Mouse (Mus musculus): ENCODE measurements around the gene Tmem44. TPM values are rescaled to one million over a fixed set of nuclear protein-coding genes. Genes with fewer than 3 reads are reported as not detected.

Tmem44 gene
- polyA plus RNA-seq, 1 experiment from 2014 or later = 23.5 TPM

GRCm38 (mm10) chr16:30527889-30528288 lies 22.8 kb downstream of the Tmem44 start:
- H3K4me3 ChIP-seq (ENCODE audit: low read length) = no peak overlapping the region
- no peak for ATAC-seq (ENCODE audit: low read depth)
- H3K36me3 ChIP-seq (ENCODE audit: control insufficient read depth, insufficient read depth, low read length) = no peaks in the 10 kb centered on the region; the same call in 1 of the 2 replicates
- 75% methylated on average over 2 of the region's 2 CpGs for WGBS
- no peak overlapping the region for H3K9ac ChIP-seq (ENCODE audit: low read length)
- no peak overlapping the region for H3K4me2 ChIP-seq (ENCODE audit: low read depth, low read length)
- no peaks in the 10 kb centered on the region for H3K27me3 ChIP-seq (ENCODE audit: control insufficient read depth, insufficient read depth, low read depth, low read length)
- H3K4me1 ChIP-seq (replicated peaks; ENCODE audit: control insufficient read depth, insufficient read depth, low read length) = no peaks in the 10 kb centered on the region
- H3K27ac ChIP-seq (ENCODE audit: low read length) = no peak overlapping the region
- no peaks in the 10 kb centered on the region for H3K9me3 ChIP-seq (ENCODE audit: control insufficient read depth, low read length)

GRCm38 (mm10) chr16:30525756-30526155 lies 24.9 kb downstream of the Tmem44 start:
- no peak for ATAC-seq (ENCODE audit: low read depth)
- Histone ChIP-seq H3K27me3 (ENCODE audit: control insufficient read depth, insufficient read depth, low read depth, low read length) (no peaks in the 10 kb centered on the region), H3K4me3 (ENCODE audit: low read length) (no peak overlapping the region), H3K4me1 (replicated peaks; ENCODE audit: control insufficient read depth, insufficient read depth, low read length) (no peaks in the 10 kb centered on the region), H3K9ac (ENCODE audit: low read length) (no peak overlapping the region), H3K9me3 (ENCODE audit: control insufficient read depth, low read length) (no peaks in the 10 kb centered on the region), H3K36me3 (ENCODE audit: control insufficient read depth, insufficient read depth, low read length) (no peaks in the 10 kb centered on the region; the same call in 1 of the 2 replicates), H3K4me2 (ENCODE audit: low read depth, low read length) (no peak overlapping the region), H3K27ac (ENCODE audit: low read length) (no peak overlapping the region)
- WGBS = 71% methylated on average over 14 of the region's 14 CpGs

DNA sequence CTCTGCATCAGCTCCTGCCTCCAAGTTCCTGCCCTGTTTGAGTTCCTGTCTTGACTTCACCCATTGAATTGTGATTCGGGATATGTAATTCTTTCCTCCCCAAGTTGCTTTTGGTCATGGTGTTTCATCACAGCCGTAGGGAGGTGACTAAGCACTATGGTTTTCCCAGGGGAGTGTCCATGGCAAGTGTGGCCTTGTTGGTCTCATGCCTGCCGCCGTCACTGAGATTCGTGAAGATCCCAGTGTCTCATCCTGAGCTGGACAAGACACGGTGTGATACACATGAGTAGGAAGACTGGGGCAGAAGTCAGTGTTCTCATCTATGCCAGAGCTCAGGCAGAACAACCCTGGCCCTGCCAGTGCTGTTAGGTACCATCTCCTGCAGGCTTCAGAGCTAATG lies 26.2 kb downstream of the Tmem44 start:
- Histone ChIP-seq H3K9me3 (ENCODE audit: control insufficient read depth, low read length) (no peaks in the 10 kb centered on the region), H3K4me2 (ENCODE audit: low read depth, low read length) (no peak overlapping the region), H3K4me3 (ENCODE audit: low read length) (no peak overlapping the region), H3K4me1 (replicated peaks; ENCODE audit: control insufficient read depth, insufficient read depth, low read length) (no peaks in the 10 kb centered on the region), H3K9ac (ENCODE audit: low read length) (no peak overlapping the region), H3K27me3 (ENCODE audit: control insufficient read depth, insufficient read depth, low read depth, low read length) (no peaks in the 10 kb centered on the region), H3K27ac (ENCODE audit: low read length) (no peak overlapping the region), H3K36me3 (ENCODE audit: control insufficient read depth, insufficient read depth, low read length) (no peaks in the 10 kb centered on the region; the same call in 1 of the 2 replicates)
- WGBS = 91% methylated on average over 6 of the region's 6 CpGs
- no peak for ATAC-seq (ENCODE audit: low read depth)

DNA sequence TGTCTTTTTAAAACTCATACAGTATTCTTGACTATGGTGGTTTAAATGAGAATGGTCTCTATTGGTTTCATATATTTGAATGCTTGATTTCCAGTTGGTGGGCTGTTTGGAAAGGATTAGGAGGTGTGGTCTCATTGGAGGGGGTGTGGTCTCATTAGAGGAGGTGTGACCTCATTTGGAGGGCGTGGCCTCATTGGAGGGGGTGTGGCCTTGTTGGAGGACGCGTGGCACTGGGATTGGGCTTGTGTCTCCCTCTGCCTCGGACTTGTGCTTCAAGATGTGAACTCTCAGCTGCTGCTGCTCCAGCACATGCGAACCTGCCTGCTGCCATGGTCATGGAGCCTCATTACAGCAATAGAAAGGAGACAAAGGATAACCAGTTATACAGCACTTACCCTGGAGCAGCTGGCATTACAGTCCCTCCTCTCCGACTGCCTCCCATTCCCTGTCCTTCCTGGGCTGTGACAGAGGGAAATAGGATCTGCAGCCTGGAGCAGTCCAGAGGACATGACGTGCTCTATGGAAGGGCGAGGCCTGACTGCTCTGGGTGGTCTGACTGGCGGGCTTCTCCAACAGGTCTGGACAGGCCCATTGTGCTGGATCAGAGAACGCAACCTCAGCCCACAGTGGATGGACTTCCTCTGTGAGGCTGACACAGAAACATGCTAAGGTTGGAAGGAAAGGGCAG lies 28.2 kb downstream of the Tmem44 start:
- H3K9me3 ChIP-seq (ENCODE audit: control insufficient read depth, low read length) = no peaks in the 10 kb centered on the region
- no peak for ATAC-seq (ENCODE audit: low read depth)
- no peak overlapping the region for H3K4me3 ChIP-seq (ENCODE audit: low read length)
- no peaks in the 10 kb centered on the region for H3K36me3 ChIP-seq (ENCODE audit: control insufficient read depth, insufficient read depth, low read length)
- H3K9ac ChIP-seq (ENCODE audit: low read length) = no peak overlapping the region
- H3K27me3 ChIP-seq (ENCODE audit: control insufficient read depth, insufficient read depth, low read depth, low read length) = no peaks in the 10 kb centered on the region
- 76% methylated on average over 10 of the region's 10 CpGs for WGBS
- H3K4me1 ChIP-seq (replicated peaks; ENCODE audit: control insufficient read depth, insufficient read depth, low read length) = peaks cover 9% of the 10 kb centered on the region; the same call in 1 of the 2 replicates
- no peak overlapping the region for H3K27ac ChIP-seq (ENCODE audit: low read length)
- no peak overlapping the region for H3K4me2 ChIP-seq (ENCODE audit: low read depth, low read length)

- Histone ChIP-seq H3K4me2 (ENCODE audit: low read depth, low read length) (no peak overlapping the region), H3K27ac (ENCODE audit: low read length) (no peak overlapping the region), H3K9me3 (ENCODE audit: control insufficient read depth, low read length) (no peaks in the 10 kb centered on the region), H3K9ac (ENCODE audit: low read length) (no peak overlapping the region), H3K4me1 (replicated peaks; ENCODE audit: control insufficient read depth, insufficient read depth, low read length) (peaks cover 9% of the 10 kb centered on the region; the same call in 1 of the 2 replicates), H3K4me3 (ENCODE audit: low read length) (no peak overlapping the region), H3K36me3 (ENCODE audit: control insufficient read depth, insufficient read depth, low read length) (no peaks in the 10 kb centered on the region), H3K27me3 (ENCODE audit: control insufficient read depth, insufficient read depth, low read depth, low read length) (no peaks in the 10 kb centered on the region)
- no peak for ATAC-seq (ENCODE audit: low read depth)
- WGBS = 57% methylated on average over 3 of the region's 3 CpGs
Observed at GRCm38 (mm10) chr16:30521147-30521546, 29.5 kb downstream of the Tmem44 start.

GRCm38 (mm10) chr16:30520361-30520823 lies 30.2 kb downstream of the Tmem44 start:
- peak; percentile 58; the same call in 1 of the 2 replicates for ATAC-seq (ENCODE audit: low read depth)
- no peaks in the 10 kb centered on the region; the same call in 1 of the 2 replicates for H3K9me3 ChIP-seq (ENCODE audit: control insufficient read depth, low read length)
- no peak overlapping the region for H3K27ac ChIP-seq (ENCODE audit: low read length)
- no peak overlapping the region for H3K9ac ChIP-seq (ENCODE audit: low read length)
- H3K27me3 ChIP-seq (ENCODE audit: control insufficient read depth, insufficient read depth, low read depth, low read length) = no peaks in the 10 kb centered on the region
- H3K36me3 ChIP-seq (ENCODE audit: control insufficient read depth, insufficient read depth, low read length) = no peaks in the 10 kb centered on the region
- peak overlapping the region; percentile 38 for H3K4me3 ChIP-seq (ENCODE audit: low read length)
- peak overlapping the region; percentile 48 for H3K4me2 ChIP-seq (ENCODE audit: low read depth, low read length)
- 11% methylated on average over 9 of the region's 9 CpGs for WGBS
- peaks cover 9% of the 10 kb centered on the region; the same call in 1 of the 2 replicates for H3K4me1 ChIP-seq (replicated peaks; ENCODE audit: control insufficient read depth, insufficient read depth, low read length)

GRCm38 (mm10) chr16:30518635-30519034 lies 32.0 kb downstream of the Tmem44 start:
- 52% methylated on average over 9 of the region's 9 CpGs for WGBS
- Histone ChIP-seq H3K36me3 (ENCODE audit: control insufficient read depth, insufficient read depth, low read length) (no peaks in the 10 kb centered on the region; the same call in 1 of the 2 replicates), H3K9ac (ENCODE audit: low read length) (no peak overlapping the region), H3K9me3 (ENCODE audit: control insufficient read depth, low read length) (no peaks in the 10 kb centered on the region; the same call in 1 of the 2 replicates), H3K27ac (ENCODE audit: low read length) (no peak overlapping the region), H3K4me3 (ENCODE audit: low read length) (no peak overlapping the region), H3K27me3 (ENCODE audit: control insufficient read depth, insufficient read depth, low read depth, low read length) (no peaks in the 10 kb centered on the region), H3K4me1 (replicated peaks; ENCODE audit: control insufficient read depth, insufficient read depth, low read length) (peaks cover 13% of the 10 kb centered on the region), H3K4me2 (ENCODE audit: low read depth, low read length) (no peak overlapping the region)
- no peak for ATAC-seq (ENCODE audit: low read depth)

DNA sequence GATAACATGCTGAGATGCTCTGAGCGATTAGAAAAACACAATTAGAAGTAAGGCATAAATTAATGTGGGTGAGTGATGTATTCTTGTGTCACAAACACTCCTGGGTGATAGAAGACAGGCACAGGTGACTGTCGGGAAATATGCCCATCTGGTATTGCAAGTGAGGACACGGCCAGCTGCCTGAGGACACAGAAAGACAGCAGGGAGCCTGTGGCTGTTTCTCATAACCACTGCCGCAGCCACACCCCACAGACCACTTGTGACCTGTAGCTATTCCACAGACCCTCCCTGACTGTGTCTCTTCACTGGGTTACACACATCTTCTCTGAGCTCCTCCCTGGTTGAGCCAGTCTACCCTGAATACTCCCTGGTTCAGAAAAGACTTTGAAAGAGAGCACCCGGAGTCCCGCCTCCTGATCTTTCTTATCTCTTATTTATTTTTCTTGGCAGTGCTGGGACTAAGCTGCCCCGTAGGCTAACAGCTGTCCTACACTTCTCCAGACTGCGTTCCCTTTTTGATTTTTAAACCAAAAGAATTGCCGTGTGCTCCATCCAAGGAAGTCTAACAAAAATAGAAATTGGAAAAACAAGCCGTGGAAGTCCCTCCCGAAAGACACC lies 32.9 kb downstream of the Tmem44 start:
- 16% methylated on average over 11 of the region's 11 CpGs for WGBS
- H3K4me1 ChIP-seq (replicated peaks; ENCODE audit: control insufficient read depth, insufficient read depth, low read length) = peaks cover 22% of the 10 kb centered on the region
- H3K36me3 ChIP-seq (ENCODE audit: control insufficient read depth, insufficient read depth, low read length) = no peaks in the 10 kb centered on the region; the same call in 1 of the 2 replicates
- no peaks in the 10 kb centered on the region; the same call in 1 of the 2 replicates for H3K9me3 ChIP-seq (ENCODE audit: control insufficient read depth, low read length)
- no peak overlapping the region for H3K27ac ChIP-seq (ENCODE audit: low read length)
- no peaks in the 10 kb centered on the region for H3K27me3 ChIP-seq (ENCODE audit: control insufficient read depth, insufficient read depth, low read depth, low read length)
- H3K4me3 ChIP-seq (ENCODE audit: low read length) = no peak overlapping the region
- H3K9ac ChIP-seq (ENCODE audit: low read length) = no peak overlapping the region
- peak overlapping the region; percentile 3; the same call in 1 of the 2 replicates for H3K4me2 ChIP-seq (ENCODE audit: low read depth, low read length)
- ATAC-seq (ENCODE audit: low read depth) = no peak

DNA sequence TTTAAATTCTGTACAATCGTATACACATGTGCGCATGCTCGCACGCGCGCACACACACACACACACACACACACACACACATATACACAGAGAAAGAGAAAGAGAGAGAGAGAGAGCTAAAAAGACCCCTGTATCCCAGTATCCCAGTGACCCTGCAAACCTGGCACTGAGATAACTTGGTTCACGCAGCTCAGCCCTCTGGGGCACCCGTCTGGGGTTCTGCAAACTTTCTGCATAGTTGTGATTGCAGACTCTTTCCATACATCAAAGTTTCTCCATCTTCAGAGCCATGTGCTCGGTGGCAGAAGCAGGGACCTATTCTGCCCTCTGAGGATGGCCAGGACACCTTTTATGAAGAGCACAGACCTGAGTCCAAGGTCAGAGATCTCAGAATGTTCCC lies 33.6 kb downstream of the Tmem44 start:
- Histone ChIP-seq H3K9ac (ENCODE audit: low read length) (no peak overlapping the region), H3K36me3 (ENCODE audit: control insufficient read depth, insufficient read depth, low read length) (no peaks in the 10 kb centered on the region; the same call in 1 of the 2 replicates), H3K4me1 (replicated peaks; ENCODE audit: control insufficient read depth, insufficient read depth, low read length) (peaks cover 29% of the 10 kb centered on the region), H3K27ac (ENCODE audit: low read length) (no peak overlapping the region), H3K9me3 (ENCODE audit: control insufficient read depth, low read length) (no peaks in the 10 kb centered on the region; the same call in 1 of the 2 replicates), H3K27me3 (ENCODE audit: control insufficient read depth, insufficient read depth, low read depth, low read length) (no peaks in the 10 kb centered on the region), H3K4me2 (ENCODE audit: low read depth, low read length) (no peak overlapping the region), H3K4me3 (ENCODE audit: low read length) (no peak overlapping the region)
- no peak for ATAC-seq (ENCODE audit: low read depth)
- 84% methylated on average over 9 of the region's 9 CpGs for WGBS
